ENCODE assay signal across 27 mouse cellular contexts in the genomic region with DNA sequence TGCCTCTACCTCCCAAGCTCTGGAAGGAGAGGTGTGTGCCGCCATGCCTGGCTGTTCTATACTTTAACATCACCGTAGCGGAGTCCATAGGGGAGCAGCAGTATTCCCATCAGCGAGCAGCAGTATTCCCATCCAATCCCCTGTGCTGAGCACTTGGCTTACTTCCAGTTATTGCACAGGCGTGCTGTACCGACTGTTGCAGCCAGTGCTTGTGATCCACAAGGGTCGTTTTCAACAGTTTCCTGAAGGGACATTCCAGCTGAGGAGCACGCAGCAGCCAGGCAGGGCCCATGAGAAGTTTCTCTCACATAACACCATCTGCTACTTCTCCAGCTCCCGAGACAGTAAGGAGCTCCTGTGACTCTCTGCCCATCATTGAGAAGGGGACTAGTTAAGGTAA. TPM values are rescaled to one million over a fixed set of nuclear protein-coding genes. Genes with fewer than 3 reads are reported as not detected.
DNase-seq lines count a peak whose midpoint lies in the region; ATAC-seq and TF ChIP-seq lines count a peak whose summit lies in the region.
"Had no signal": no experiment of that assay in that cellular context is flagged by ENCODE, and none has a peak within 500 bp of the region (broad histone marks: within the 10 kb centered on the region; RNA-seq: fewer than 3 reads in every experiment).

No protein-coding gene starts in this region.

- no peak overlapping the region for H3K4me2 ChIP-seq in forebrain, embryonic 14.5 days (ENCODE audit: low read length)
- H3K4me2 ChIP-seq in forebrain, postnatal 0 days (ENCODE audit: low read depth) = no peak overlapping the region
- no peak overlapping the region for H3K4me2 ChIP-seq in kidney, postnatal 0 days (ENCODE audit: low read length)
- H3K4me2 ChIP-seq in lung, postnatal 0 days (replicated peaks; ENCODE audit: low read depth, low read length) = no peak overlapping the region
- H3K4me2 ChIP-seq: embryonic facial prominence, embryonic 15.5 days; forebrain, embryonic 15.5 days; hindbrain, embryonic 14.5 days had no signal

- H3K27me3 ChIP-seq in forebrain, embryonic 14.5 days (replicated peaks; ENCODE audit: control insufficient read depth, insufficient read depth, low read length) = 0 out of 2 replicates have a peak, but pooled peaks cover 1% of the 10 kb centered on the region
- H3K27me3 ChIP-seq in forebrain, postnatal 0 days (ENCODE audit: insufficient read depth, low read length) = peaks cover 4% of the 10 kb centered on the region
- H3K27me3 ChIP-seq in kidney, postnatal 0 days (ENCODE audit: insufficient read depth, low read length) = no peaks in the 10 kb centered on the region
- H3K27me3 ChIP-seq in lung, postnatal 0 days (replicated peaks; ENCODE audit: insufficient read depth, low read length) = no peaks in the 10 kb centered on the region
- H3K27me3 ChIP-seq: embryonic facial prominence, embryonic 15.5 days; forebrain, embryonic 15.5 days; Patski had no signal

- no peak for TF ChIP-seq EP300 in lung, postnatal 0 days (IDR thresholded peaks at IDR 0.05)

- WGBS in forebrain, embryonic 14.5 days = 56% methylated on average over 9 of the region's 9 CpGs
- WGBS in forebrain, postnatal 0 days = 53% methylated on average over 9 of the region's 9 CpGs
- WGBS in kidney, postnatal 0 days = 51% methylated on average over 9 of the region's 9 CpGs
- WGBS in lung, postnatal 0 days = 30% methylated on average over 9 of the region's 9 CpGs

- 0 out of 2 replicates have a peak overlapping the region, but pooled peaks have one; percentile 14 for H3K27ac ChIP-seq in forebrain, embryonic 14.5 days (ENCODE audit: low read depth, low read length)
- no peak overlapping the region for H3K27ac ChIP-seq in forebrain, postnatal 0 days (ENCODE audit: low read depth, low read length)
- H3K27ac ChIP-seq in kidney, postnatal 0 days = no peak overlapping the region
- H3K27ac ChIP-seq in lung, postnatal 0 days (ENCODE audit: low read length) = no peak overlapping the region
- H3K27ac ChIP-seq: embryonic facial prominence, embryonic 15.5 days; forebrain, embryonic 15.5 days; hindbrain, embryonic 14.5 days had no signal

- H3K9ac ChIP-seq in forebrain, embryonic 14.5 days (ENCODE audit: low read length) = no peak overlapping the region
- no peak overlapping the region for H3K9ac ChIP-seq in forebrain, postnatal 0 days
- H3K9ac ChIP-seq in kidney, postnatal 0 days (ENCODE audit: low read depth, low read length) = no peak overlapping the region
- no peak overlapping the region for H3K9ac ChIP-seq in lung, postnatal 0 days (replicated peaks; ENCODE audit: low read depth)
- H3K9ac ChIP-seq: embryonic facial prominence, embryonic 15.5 days; forebrain, embryonic 15.5 days; hindbrain, embryonic 14.5 days had no signal

- no peaks in the 10 kb centered on the region for H3K9me3 ChIP-seq in forebrain, embryonic 14.5 days (replicated peaks; ENCODE audit: control insufficient read depth, low read length)
- no peaks in the 10 kb centered on the region for H3K9me3 ChIP-seq in forebrain, postnatal 0 days (ENCODE audit: low read length)
- H3K9me3 ChIP-seq in kidney, postnatal 0 days (replicated peaks; ENCODE audit: low read length) = no peaks in the 10 kb centered on the region
- no peaks in the 10 kb centered on the region for H3K9me3 ChIP-seq in lung, postnatal 0 days (ENCODE audit: low read length)
- H3K9me3 ChIP-seq: embryonic facial prominence, embryonic 15.5 days; forebrain, embryonic 10.5 days; forebrain, embryonic 15.5 days had no signal

- no peak overlapping the region for H3K4me3 ChIP-seq in forebrain, embryonic 14.5 days (ENCODE audit: low read depth, low read length)
- no peak overlapping the region for H3K4me3 ChIP-seq in forebrain, postnatal 0 days (ENCODE audit: low read depth, low read length)
- H3K4me3 ChIP-seq in kidney, postnatal 0 days (replicated peaks; ENCODE audit: low read depth, low read length) = no peak overlapping the region
- no peak overlapping the region for H3K4me3 ChIP-seq in lung, postnatal 0 days (ENCODE audit: low read depth, low read length)
- H3K4me3 ChIP-seq: embryonic facial prominence, embryonic 15.5 days; erythroblast, embryonic 14.5 days; forebrain, embryonic 10.5 days; forebrain, embryonic 15.5 days had no signal

- no peak for ATAC-seq in forebrain, embryonic 14.5 days
- no peak for ATAC-seq in forebrain, postnatal 0 days
- no peak for ATAC-seq in kidney, postnatal 0 days (replicated peaks; ENCODE audit: low FRiP score, low read depth)
- no peak for ATAC-seq in lung, postnatal 0 days
- ATAC-seq: forebrain, embryonic 15.5 days; Patski had no signal

- TF ChIP-seq CTCF in forebrain, postnatal 0 days (IDR thresholded peaks at IDR 0.05; ENCODE audit: low read depth) = no peak
- TF ChIP-seq CTCF in kidney, postnatal 0 days (IDR thresholded peaks at IDR 0.05; ENCODE audit: low read depth) = no peak
- TF ChIP-seq CTCF in lung, postnatal 0 days (IDR thresholded peaks at IDR 0.05) = peak; percentile 32

- peak; percentile 58 for DNase-seq in forebrain, embryonic 14.5 days (ENCODE audit: low spot score)
- no peak for DNase-seq in forebrain, postnatal 0 days
- DNase-seq in kidney, postnatal 0 days (ENCODE audit: low spot score) = peak; percentile 32
- DNase-seq in kidney, postnatal 36 days = no peak
- DNase-seq in lung, postnatal 0 days (ENCODE audit: low spot score) = peak; percentile 67
- DNase-seq in lung, postnatal 4 days = no peak
- DNase-seq in MN1 (ENCODE audit: low spot score) = peak; percentile 28
- no peak for DNase-seq in left cerebral cortex, adult 18-20 months (ENCODE audit: low spot score in 2 of 2)
- DNase-seq: adrenal gland, postnatal 14 days; cerebellum, adult 18-20 months; cerebellum, adult 9-11 months; cerebellum, postnatal 36 days; gastrocnemius, postnatal 10 days; heart, postnatal 10 days had no signal

- H3K4me1 ChIP-seq in forebrain, embryonic 14.5 days (ENCODE audit: control insufficient read depth, insufficient read depth, low read length) = peaks cover 9% of the 10 kb centered on the region
- H3K4me1 ChIP-seq in forebrain, postnatal 0 days (ENCODE audit: insufficient read depth) = peaks cover 15% of the 10 kb centered on the region; the same call in 1 of the 2 replicates
- H3K4me1 ChIP-seq in kidney, postnatal 0 days (replicated peaks; ENCODE audit: insufficient read depth, low read length) = peaks cover 16% of the 10 kb centered on the region; the same call in 1 of the 2 replicates
- peaks cover 8% of the 10 kb centered on the region; the same call in 1 of the 2 replicates for H3K4me1 ChIP-seq in lung, postnatal 0 days (ENCODE audit: insufficient read depth, low read depth, low read length)

- H3K36me3 ChIP-seq in forebrain, embryonic 14.5 days (ENCODE audit: control insufficient read depth, insufficient read depth, low read length) = no peaks in the 10 kb centered on the region
- no peaks in the 10 kb centered on the region for H3K36me3 ChIP-seq in forebrain, postnatal 0 days (ENCODE audit: insufficient read depth)
- no peaks in the 10 kb centered on the region for H3K36me3 ChIP-seq in kidney, postnatal 0 days (ENCODE audit: insufficient read depth, low read length)
- no peaks in the 10 kb centered on the region for H3K36me3 ChIP-seq in lung, postnatal 0 days (ENCODE audit: insufficient read depth, low read length)
- H3K36me3 ChIP-seq: embryonic facial prominence, embryonic 15.5 days; forebrain, embryonic 10.5 days; forebrain, embryonic 15.5 days had no signal

RNA-seq across cellular contexts. Expression of gene Plbd2, which starts 3.1 kb away (rescaled TPM):
- 14.8 and 16.2 TPM in 2 replicates for polyA plus RNA-seq in forebrain, embryonic 14.5 days (2014; fragmentation: Nextera tagmentation; extraction: Ambion mirVana)
- total RNA-seq in forebrain, postnatal 0 days (2014; rRNA removed) = 19.5 and 23.7 TPM in 2 replicates
- polyA plus RNA-seq in forebrain, postnatal 0 days (2015; fragmentation: Nextera tagmentation; extraction: Ambion mirVana) = 33.5 and 39.4 TPM in 2 replicates
- 73.7 and 78.2 TPM in 2 replicates for polyA plus RNA-seq in kidney, postnatal 0 days (2015; fragmentation: Nextera tagmentation; extraction: Ambion mirVana)
- 63.1 and 69.2 TPM in 2 replicates for polyA plus RNA-seq in lung, postnatal 0 days (2015; fragmentation: Nextera tagmentation; extraction: Ambion mirVana)
- 10 to 100 TPM; 54.5 to 57.2 TPM for total RNA-seq in left cerebral cortex, adult 18-20 months (2021)

RNA-seq across cellular contexts. Expression of gene Slc8b1, which starts 4.5 kb away (rescaled TPM):
- polyA plus RNA-seq in forebrain, embryonic 14.5 days (2014; fragmentation: Nextera tagmentation; extraction: Ambion mirVana) = 0.67 and 1.5 TPM in 2 replicates
- total RNA-seq in forebrain, postnatal 0 days (2014; rRNA removed) = 2.5 and 4.9 TPM in 2 replicates
- polyA plus RNA-seq in forebrain, postnatal 0 days (2015; fragmentation: Nextera tagmentation; extraction: Ambion mirVana) = 1.6 and 2.0 TPM in 2 replicates
- polyA plus RNA-seq in kidney, postnatal 0 days (2015; fragmentation: Nextera tagmentation; extraction: Ambion mirVana) = 9.5 and 9.8 TPM in 2 replicates
- polyA plus RNA-seq in lung, postnatal 0 days (2015; fragmentation: Nextera tagmentation; extraction: Ambion mirVana) = 12.1 and 14.7 TPM in 2 replicates
- total RNA-seq in left cerebral cortex, adult 18-20 months (2021) = 1 to 10 TPM; 5.8 to 8.1 TPM

RNA-seq across cellular contexts. Expression of gene Sds, which starts 30.2 kb away (rescaled TPM):
- polyA plus RNA-seq in forebrain, embryonic 14.5 days (2014; fragmentation: Nextera tagmentation; extraction: Ambion mirVana) = not detected in 2 replicates
- total RNA-seq in forebrain, postnatal 0 days (2014; rRNA removed) = not detected in 2 replicates
- polyA plus RNA-seq in forebrain, postnatal 0 days (2015; fragmentation: Nextera tagmentation; extraction: Ambion mirVana) = not detected in 2 replicates
- polyA plus RNA-seq in kidney, postnatal 0 days (2015; fragmentation: Nextera tagmentation; extraction: Ambion mirVana) = not detected in 2 replicates
- not detected in 2 replicates for polyA plus RNA-seq in lung, postnatal 0 days (2015; fragmentation: Nextera tagmentation; extraction: Ambion mirVana)
- total RNA-seq in left cerebral cortex, adult 18-20 months (2021) = not detected
- total RNA-seq: adrenal gland, adult 18-20 months; gastrocnemius, postnatal 10 days; heart, postnatal 10 days; hematopoietic stem cell, adult 5-6 weeks; MEL had no signal
- polyA plus RNA-seq: activated CD4-positive, CD25-positive, alpha-beta regulatory T cell, adult 4 months; embryonic facial prominence, embryonic 15.5 days; erythroblast, embryonic 14.5 days; forebrain, embryonic 10.5 days; forebrain, embryonic 15.5 days; frontal cortex, adult 2 months; gonadal fat pad, adult 2 months; heart, embryonic 14.5 days; hindbrain, embryonic 14.5 days had no signal

RNA-seq across cellular contexts. Expression of gene Sdsl, which starts 33.9 kb away (rescaled TPM):
- polyA plus RNA-seq in forebrain, embryonic 14.5 days (2014; fragmentation: Nextera tagmentation; extraction: Ambion mirVana) = 2.2 and 3.2 TPM in 2 replicates
- 1.3 and 3.0 TPM in 2 replicates for total RNA-seq in forebrain, postnatal 0 days (2014; rRNA removed)
- polyA plus RNA-seq in forebrain, postnatal 0 days (2015; fragmentation: Nextera tagmentation; extraction: Ambion mirVana) = 2.3 and 3.1 TPM in 2 replicates
- 12.0 and 13.3 TPM in 2 replicates for polyA plus RNA-seq in kidney, postnatal 0 days (2015; fragmentation: Nextera tagmentation; extraction: Ambion mirVana)
- 1.7 and 1.8 TPM in 2 replicates for polyA plus RNA-seq in lung, postnatal 0 days (2015; fragmentation: Nextera tagmentation; extraction: Ambion mirVana)
- total RNA-seq in left cerebral cortex, adult 18-20 months (2021) = 1 to 10 TPM; 7.9 to 8.6 TPM
- polyA plus RNA-seq: activated CD4-positive, CD25-positive, alpha-beta regulatory T cell, adult 4 months; erythroblast, embryonic 14.5 days had no signal

Comparison
In these comparisons a context has a peak if more than half of its experiments do, and no peak if none do; other contexts are left out.
1. DNase-seq: peak in forebrain, embryonic 14.5 days (single experiment), kidney, postnatal 0 days (single experiment), lung, postnatal 0 days (single experiment) and MN1 (single experiment); none in forebrain, postnatal 0 days (single experiment), kidney, postnatal 36 days (0 of 2), lung, postnatal 4 days (0 of 2) and left cerebral cortex, adult 18-20 months (0 of 2).